Comparison of ENCODE assay signal across 14 mouse cellular contexts in the genomic region with DNA sequence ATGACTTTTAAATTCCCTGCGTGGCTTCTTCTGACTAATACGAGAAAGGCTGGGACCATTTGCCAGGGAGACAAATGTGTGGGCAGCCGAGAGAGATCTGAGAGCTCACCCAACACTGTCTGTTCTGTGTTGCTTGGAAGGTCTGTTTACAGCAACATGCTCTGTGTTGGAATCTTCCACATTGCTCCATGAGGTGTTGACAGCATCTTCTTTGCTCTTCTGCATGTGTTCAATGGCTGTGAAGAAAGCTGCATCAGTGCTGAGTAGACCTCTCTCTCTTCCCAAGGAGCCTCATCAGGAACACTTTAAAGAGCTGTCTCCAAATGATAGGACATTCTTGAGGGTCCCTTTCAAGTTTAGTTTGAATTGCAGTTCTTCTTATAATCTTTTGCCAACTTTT. TPM values are rescaled to one million over a fixed set of nuclear protein-coding genes. Genes with fewer than 3 reads are reported as not detected.
"Had no signal": no experiment of that assay in that cellular context is flagged by ENCODE, and none has a peak within 500 bp of the region (broad histone marks: within the 10 kb centered on the region; RNA-seq: fewer than 3 reads in every experiment).

No protein-coding gene starts in this region.

- DNase-seq: forebrain, postnatal 0 days; gastrocnemius, postnatal 14 days; gastrocnemius, postnatal 36 days; heart, adult 2 months; heart, postnatal 14 days; heart, postnatal 36 days; kidney, adult 11 months; kidney, adult 2 months; kidney, adult 9 months; kidney, postnatal 25 days; kidney, postnatal 4 days; liver; liver, embryonic 13.5 days had no signal

RNA-seq across cellular contexts. Expression of a gene that starts 32.5 kb away (rescaled TPM):
- total RNA-seq: hematopoietic stem cell, adult 5-6 weeks had no signal
